Comparison of ENCODE assay signal across 12 mouse cellular contexts in genomic region chr14:121368108-121368705, GRCm38 (mm10). TPM values are rescaled to one million over a fixed set of nuclear protein-coding genes. Genes with fewer than 3 reads are reported as not detected.
DNase-seq lines count a peak whose midpoint lies in the region; ATAC-seq and TF ChIP-seq lines count a peak whose summit lies in the region.
"Had no signal": no experiment of that assay in that cellular context is flagged by ENCODE, and none has a peak within 500 bp of the region (broad histone marks: within the 10 kb centered on the region; RNA-seq: fewer than 3 reads in every experiment).

No protein-coding gene starts in this region.

- H3K27ac ChIP-seq in heart, embryonic 15.5 days: peak overlapping the region; percentile 78
- peak overlapping the region; percentile 95 for H3K27ac ChIP-seq in spleen, adult 2 months (ENCODE audit: insufficient read depth, low read length)
- 0 out of 2 replicates have a peak overlapping the region, but pooled peaks have one; percentile 33 for H3K27ac ChIP-seq in limb, embryonic 15.5 days
- H3K27ac ChIP-seq in embryonic facial prominence, embryonic 10.5 days (replicated peaks): no peak overlapping the region
- H3K27ac ChIP-seq in hindbrain, embryonic 13.5 days: no peak overlapping the region
- H3K27ac ChIP-seq: macrophage had no signal

- TF ChIP-seq CTCF in spleen, adult 2 months (IDR thresholded peaks at IDR 0.05; ENCODE audit: extremely low read depth, insufficient read depth, insufficient read length, insufficient replicate concordance): no peak

- H3K27me3 ChIP-seq in heart, embryonic 15.5 days: no peaks in the 10 kb centered on the region
- no peaks in the 10 kb centered on the region for H3K27me3 ChIP-seq in spleen, adult 2 months (ENCODE audit: control insufficient read depth, insufficient read depth, low read length)
- no peaks in the 10 kb centered on the region for H3K27me3 ChIP-seq in limb, embryonic 15.5 days
- no peaks in the 10 kb centered on the region for H3K27me3 ChIP-seq in embryonic facial prominence, embryonic 10.5 days (replicated peaks; ENCODE audit: low read depth, poor library complexity, severe bottlenecking)
- no peaks in the 10 kb centered on the region for H3K27me3 ChIP-seq in hindbrain, embryonic 13.5 days

- ATAC-seq in heart, embryonic 15.5 days (replicated peaks; ENCODE audit: insufficient number of reproducible peaks, insufficient read depth, low FRiP score, low read depth): no peak
- ATAC-seq in limb, embryonic 15.5 days (ENCODE audit: insufficient number of reproducible peaks, low FRiP score, low TSS enrichment, low read depth): no peak
- ATAC-seq in hindbrain, embryonic 13.5 days (ENCODE audit: low FRiP score): no peak
- ATAC-seq: CD4-positive, CD25-positive, alpha-beta regulatory T cell, adult 4 months had no signal

- H3K4me3 ChIP-seq in heart, embryonic 15.5 days: no peak overlapping the region
- no peak overlapping the region for H3K4me3 ChIP-seq in spleen, adult 2 months (ENCODE audit: extremely low read depth, insufficient read depth, insufficient read length)
- no peak overlapping the region for H3K4me3 ChIP-seq in limb, embryonic 15.5 days
- no peak overlapping the region for H3K4me3 ChIP-seq in embryonic facial prominence, embryonic 10.5 days
- no peak overlapping the region for H3K4me3 ChIP-seq in hindbrain, embryonic 13.5 days

- no peak for DNase-seq in heart, adult 8-10 months (ENCODE audit: low spot score)
- DNase-seq in spleen, adult 2 months (ENCODE audit: low read depth in 1 of 2, low spot score in 2 of 2): no peak
- DNase-seq in spleen, adult 18-20 months: no peak
- no peak for DNase-seq in right cerebral cortex, adult 2 months (ENCODE audit: low spot score in 2 of 2)
- no peak for DNase-seq in embryonic facial prominence, embryonic 10.5 days (ENCODE audit: low spot score)
- DNase-seq: cerebellum, adult 11-12 months; gastrocnemius, postnatal 36 days had no signal

- no peak for TF ChIP-seq POLR2A in spleen, adult 2 months (IDR thresholded peaks at IDR 0.05; ENCODE audit: low read depth, low read length)

- peak overlapping the region; percentile 17; the same call in 1 of the 2 replicates for H3K4me2 ChIP-seq in heart, embryonic 15.5 days
- H3K4me2 ChIP-seq in limb, embryonic 15.5 days: no peak overlapping the region
- no peak overlapping the region for H3K4me2 ChIP-seq in hindbrain, embryonic 13.5 days

- H3K9me3 ChIP-seq in heart, embryonic 15.5 days (replicated peaks): no peaks in the 10 kb centered on the region
- H3K9me3 ChIP-seq in limb, embryonic 15.5 days: no peaks in the 10 kb centered on the region
- H3K9me3 ChIP-seq in embryonic facial prominence, embryonic 10.5 days: no peaks in the 10 kb centered on the region; the same call in 1 of the 2 replicates
- no peaks in the 10 kb centered on the region for H3K9me3 ChIP-seq in hindbrain, embryonic 13.5 days

- WGBS in heart, embryonic 15.5 days: 58% methylated on average over 4 of the region's 4 CpGs
- 74% methylated on average over 4 of the region's 4 CpGs for WGBS in spleen, adult 2 months
- WGBS in limb, embryonic 15.5 days: 45% methylated on average over 4 of the region's 4 CpGs
- 65% methylated on average over 4 of the region's 4 CpGs for WGBS in embryonic facial prominence, embryonic 10.5 days
- WGBS in hindbrain, embryonic 13.5 days: 76% methylated on average over 4 of the region's 4 CpGs

- H3K36me3 ChIP-seq in heart, embryonic 15.5 days: no peaks in the 10 kb centered on the region
- H3K36me3 ChIP-seq in spleen, adult 2 months (ENCODE audit: control insufficient read depth, insufficient read depth, low read length): no peaks in the 10 kb centered on the region
- 0 out of 2 replicates have a peak, but pooled peaks cover 4% of the 10 kb centered on the region for H3K36me3 ChIP-seq in limb, embryonic 15.5 days
- peaks cover 40% of the 10 kb centered on the region for H3K36me3 ChIP-seq in embryonic facial prominence, embryonic 10.5 days (replicated peaks)
- 0 out of 2 replicates have a peak, but pooled peaks cover 2% of the 10 kb centered on the region for H3K36me3 ChIP-seq in hindbrain, embryonic 13.5 days

- H3K4me1 ChIP-seq in heart, embryonic 15.5 days (replicated peaks): peaks cover 94% of the 10 kb centered on the region
- H3K4me1 ChIP-seq in spleen, adult 2 months (ENCODE audit: control insufficient read depth, insufficient read depth, insufficient read length): peaks cover 70% of the 10 kb centered on the region; the same call in 1 of the 2 replicates
- peaks cover 72% of the 10 kb centered on the region for H3K4me1 ChIP-seq in limb, embryonic 15.5 days
- H3K4me1 ChIP-seq in embryonic facial prominence, embryonic 10.5 days: peaks cover 66% of the 10 kb centered on the region
- peaks cover 52% of the 10 kb centered on the region for H3K4me1 ChIP-seq in hindbrain, embryonic 13.5 days (replicated peaks)

- H3K9ac ChIP-seq in heart, embryonic 15.5 days: peak overlapping the region; percentile 0; the same call in 1 of the 2 replicates
- H3K9ac ChIP-seq in limb, embryonic 15.5 days: no peak overlapping the region
- H3K9ac ChIP-seq in hindbrain, embryonic 13.5 days: no peak overlapping the region

RNA-seq across cellular contexts. Expression of gene Stk24, which starts 11.6 kb away (rescaled TPM):
- 34.5 and 39.6 TPM in 2 replicates for polyA plus RNA-seq in heart, embryonic 15.5 days (2015; fragmentation: Nextera tagmentation; extraction: Ambion mirVana)
- 10 to 100 TPM; 52.8 to 75.4 (median 55.2) TPM for total RNA-seq in heart, adult 8-10 months (2022)
- 32.6 and 37.8 TPM in 2 replicates for polyA plus RNA-seq in spleen, adult 2 months (2012; rRNA removed)
- 34.9 and 42.0 TPM in 2 replicates for polyA plus RNA-seq in limb, embryonic 15.5 days (2015; fragmentation: Nextera tagmentation; extraction: Ambion mirVana)
- 39.9 and 43.0 TPM in 2 replicates for polyA plus RNA-seq in embryonic facial prominence, embryonic 10.5 days (2016; fragmentation: Nextera tagmentation; extraction: Ambion mirVana)
- 20.2 TPM in 2 replicates for polyA plus RNA-seq in hindbrain, embryonic 13.5 days (2015; fragmentation: Nextera tagmentation; extraction: Ambion mirVana)

Comparison
In these comparisons a context has a peak if more than half of its experiments do, and no peak if none do; other contexts are left out.
1. H3K27ac ChIP-seq: peak in heart, embryonic 15.5 days (single experiment), spleen, adult 2 months (single experiment) and limb, embryonic 15.5 days (single experiment); none in embryonic facial prominence, embryonic 10.5 days (single experiment) and hindbrain, embryonic 13.5 days (single experiment).